Mouse (Mus musculus): ENCODE data around the gene Sapcd2.

DNA sequence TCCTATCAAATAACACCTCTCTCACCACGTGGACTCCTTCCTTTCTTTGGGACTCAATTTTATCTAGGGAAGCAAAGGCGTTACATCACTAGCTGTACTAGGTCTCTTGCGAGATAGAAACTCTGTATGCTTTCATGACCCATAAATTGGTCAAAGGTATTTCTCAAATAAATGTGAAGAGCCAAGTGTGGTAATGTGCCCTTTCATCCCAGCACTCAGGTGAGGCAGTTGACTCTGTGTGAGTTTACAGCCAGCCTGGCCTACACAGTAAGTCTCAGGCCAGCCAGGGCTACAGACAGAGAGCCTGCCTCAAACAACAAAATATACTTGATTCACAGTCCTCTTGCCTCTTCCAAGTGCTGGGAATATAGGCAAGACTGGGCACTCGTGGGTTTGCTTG, 12.3 kb upstream of the Sapcd2 start:
- no peak for TF ChIP-seq POLR2A (IDR thresholded peaks at IDR 0.05; ENCODE audit: low read depth, low read length)
- TF ChIP-seq CTCF (conservative IDR thresholded peaks at IDR 0.05; ENCODE audit: insufficient read depth, insufficient read length, low read depth, low read length) = no peak

Data from kidney, adult 2 months (tissue).